Mouse (Mus musculus) C2C12 (cell line): Measurements from ENCODE around the gene Slc46a2. TPM values are rescaled to one million over a fixed set of nuclear protein-coding genes. Genes with fewer than 3 reads are reported as not detected.

Source experiments
- H3K27me3 ChIP-seq: one replicate; pipeline ENCODE4 v1.6.1; 2011; ENCODE audit not compliant: control insufficient read depth, insufficient read depth, insufficient read length
- H3K36me3 ChIP-seq: one replicate; pipeline ENCODE4 v1.6.1; 2011; ENCODE audit not compliant: control insufficient read depth, insufficient read depth
- H3K4me3 ChIP-seq: one replicate; pipeline ENCODE4 v1.5.1; 2011; ENCODE audit warnings: mild to moderate bottlenecking, control low read depth; ENCODE audit not compliant: poor library complexity, insufficient read depth, severe bottlenecking
- H3K79me2 ChIP-seq: one replicate; pipeline ENCODE4 v1.6.1; 2011; ENCODE audit not compliant: control insufficient read depth, insufficient read depth
- H3K79me3 ChIP-seq: one replicate; pipeline ENCODE4 v1.6.1; 2011; ENCODE audit warnings: low read depth, control low read depth
- H3ac ChIP-seq: one replicate; pipeline ENCODE3; 2011; ENCODE audit warnings: low read depth; ENCODE audit not compliant: control insufficient read depth, insufficient read length
- CEBPB ChIP-seq: IDR thresholded peaks from one replicate; pipeline ENCODE4 v1.6.1; 2011; ENCODE audit warnings: low read depth, mild to moderate bottlenecking, control low read depth, moderate library complexity
- CTCF ChIP-seq: IDR thresholded peaks from one replicate; pipeline ENCODE4 v1.5.1; 2011; ENCODE audit not compliant: control insufficient read depth, insufficient read depth, insufficient read length
- FOSL1 ChIP-seq: IDR thresholded peaks from one replicate; pipeline ENCODE4 v1.8.0; 2011; ENCODE audit warnings: mild to moderate bottlenecking, low read length; ENCODE audit not compliant: poor library complexity, insufficient read depth, severe bottlenecking
- MAX ChIP-seq: IDR thresholded peaks from one replicate; pipeline ENCODE4 v1.6.1; 2011; ENCODE audit warnings: mild to moderate bottlenecking, control low read depth
- MYOD1 ChIP-seq: IDR thresholded peaks from one replicate; pipeline ENCODE4 v1.6.1; 2011; ENCODE audit warnings: low read depth; ENCODE audit not compliant: control insufficient read depth, insufficient read length
- MYOG ChIP-seq: IDR thresholded peaks from one replicate; pipeline ENCODE4 v1.6.1; 2011; ENCODE audit not compliant: control insufficient read depth, insufficient read length; ENCODE audit errors: extremely low read depth
- USF1 ChIP-seq: IDR thresholded peaks from one replicate; pipeline ENCODE4 v1.6.1; 2011; ENCODE audit warnings: low read depth, mild to moderate bottlenecking, control low read depth, moderate library complexity
- polyA plus RNA-seq: library from polyadenylated mRNA; unstranded; fragments of >200 nt; fragmentation: generic; extraction: Trizol; gene quantifications from one replicate; pipeline ENCODE4 v1.2.1, GENCODE M21; 2012; ENCODE audit warnings: missing spikeins

Slc46a2 gene
- polyA plus RNA-seq, 1 experiment = not detected

DNA sequence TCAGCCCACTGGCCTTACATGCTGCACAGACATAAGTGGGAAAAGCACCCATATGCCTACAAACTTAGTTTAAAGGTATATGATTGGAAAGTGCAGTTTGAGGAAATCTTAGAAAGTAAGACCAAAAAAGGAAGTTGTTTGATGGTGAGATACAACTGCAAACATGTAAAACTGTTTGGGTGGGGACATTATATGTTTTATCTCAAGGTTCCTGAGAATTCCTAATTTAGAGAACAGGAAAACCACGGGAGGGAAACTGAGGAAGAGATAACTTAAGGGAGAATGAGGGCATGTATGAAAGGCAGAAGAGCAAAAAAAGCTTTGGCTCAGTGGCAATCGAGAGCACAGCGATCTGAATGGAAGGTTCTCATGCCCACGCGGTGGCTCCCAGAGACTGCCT lies 27.8 kb downstream of the Slc46a2 start:
- H3K27me3 ChIP-seq = no peaks in the 10 kb centered on the region
- TF ChIP-seq FOSL1 (no peak), MAX (no peak), MYOD1 (no peak), CTCF (no peak), CEBPB (no peak), USF1 (no peak), MYOG (no peak)
- H3K79me3 ChIP-seq = no peaks in the 10 kb centered on the region

GRCm38 (mm10) chr4:59886281-59886680 lies 28.6 kb downstream of the Slc46a2 start:
- Histone ChIP-seq H3K36me3 (no peaks in the 10 kb centered on the region), H3K79me2 (no peaks in the 10 kb centered on the region), H3K4me3 (no peak overlapping the region), H3K79me3 (no peaks in the 10 kb centered on the region), H3K27me3 (no peaks in the 10 kb centered on the region), H3ac (no peak overlapping the region)
- TF ChIP-seq MAX = no peak
- no peak for TF ChIP-seq MYOD1
- TF ChIP-seq CTCF = no peak
- no peak for TF ChIP-seq CEBPB

More for the DNA sequence above, 27.8 kb downstream of the Slc46a2 start:
- Histone ChIP-seq H3K79me2 (no peaks in the 10 kb centered on the region), H3ac (no peak overlapping the region), H3K36me3 (no peaks in the 10 kb centered on the region), H3K4me3 (no peak overlapping the region)

DNA sequence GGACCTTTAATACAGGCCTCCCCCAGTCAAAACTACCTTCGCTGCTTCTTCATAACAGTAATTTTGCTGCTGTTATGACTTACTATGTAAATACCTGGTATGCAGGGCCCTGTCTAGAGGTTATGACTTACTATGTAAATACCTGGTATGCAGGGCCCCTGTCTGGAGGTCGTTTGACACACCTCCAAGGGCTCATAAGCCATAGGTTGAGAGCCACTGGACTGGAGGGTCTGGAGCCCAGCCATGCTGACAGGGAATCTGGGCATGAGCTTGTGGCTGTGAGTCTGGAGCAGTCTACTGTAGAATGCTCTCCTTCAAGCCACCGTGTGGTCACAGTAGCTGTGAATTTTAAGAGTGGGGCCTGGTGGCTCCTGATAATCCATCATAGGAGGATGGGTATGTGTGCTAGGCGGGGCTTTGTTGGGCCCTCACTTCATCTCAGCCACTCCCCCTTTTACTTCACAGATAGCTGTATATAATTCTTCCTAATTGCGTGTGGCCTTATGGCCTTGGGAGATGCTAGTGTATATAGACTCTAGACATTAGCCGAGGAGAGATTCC lies 30.6 kb downstream of the Slc46a2 start:
- Histone ChIP-seq H3K4me3 (no peak overlapping the region), H3K79me3 (no peaks in the 10 kb centered on the region), H3K79me2 (no peaks in the 10 kb centered on the region), H3K36me3 (no peaks in the 10 kb centered on the region), H3ac (no peak overlapping the region), H3K27me3 (no peaks in the 10 kb centered on the region)
- TF ChIP-seq FOSL1 = no peak
- TF ChIP-seq CEBPB = no peak

DNA sequence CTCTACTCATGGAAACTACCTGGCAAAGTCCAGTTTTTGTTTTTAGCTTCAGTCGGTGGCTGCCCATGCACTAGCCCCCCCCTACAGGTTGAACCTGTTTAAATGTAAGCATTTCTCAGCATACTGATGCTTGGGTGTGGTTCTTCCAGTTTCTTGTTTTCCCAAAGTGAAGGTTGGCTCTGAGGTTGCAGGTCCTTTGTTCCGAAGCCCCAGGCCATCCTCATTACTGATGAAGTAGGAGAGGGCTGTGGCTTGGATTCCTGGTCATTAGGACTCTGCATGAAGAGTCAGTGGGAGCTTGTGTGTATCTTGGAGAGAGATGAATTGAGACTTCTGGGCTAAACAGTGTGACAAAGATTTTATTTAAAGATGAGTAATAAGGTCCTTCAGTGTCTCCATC lies 33.6 kb downstream of the Slc46a2 start:
- no peaks in the 10 kb centered on the region for H3K27me3 ChIP-seq
- no peak overlapping the region for H3K4me3 ChIP-seq
- TF ChIP-seq CTCF (no peak), MYOD1 (no peak), USF1 (no peak), FOSL1 (no peak), MAX (no peak), CEBPB (no peak), MYOG (no peak)
- no peaks in the 10 kb centered on the region for H3K36me3 ChIP-seq
- no peaks in the 10 kb centered on the region for H3K79me2 ChIP-seq
- no peaks in the 10 kb centered on the region for H3K79me3 ChIP-seq
- no peak overlapping the region for H3ac ChIP-seq

- H3K4me3 ChIP-seq = no peak overlapping the region
- TF ChIP-seq FOSL1 (no peak), USF1 (no peak)
- H3K79me3 ChIP-seq = no peaks in the 10 kb centered on the region
- H3K36me3 ChIP-seq = no peaks in the 10 kb centered on the region
- H3ac ChIP-seq = no peak overlapping the region
- H3K27me3 ChIP-seq = no peaks in the 10 kb centered on the region
- H3K79me2 ChIP-seq = no peaks in the 10 kb centered on the region
Observed at GRCm38 (mm10) chr4:59880725-59881124, 34.1 kb downstream of the Slc46a2 start.

DNA sequence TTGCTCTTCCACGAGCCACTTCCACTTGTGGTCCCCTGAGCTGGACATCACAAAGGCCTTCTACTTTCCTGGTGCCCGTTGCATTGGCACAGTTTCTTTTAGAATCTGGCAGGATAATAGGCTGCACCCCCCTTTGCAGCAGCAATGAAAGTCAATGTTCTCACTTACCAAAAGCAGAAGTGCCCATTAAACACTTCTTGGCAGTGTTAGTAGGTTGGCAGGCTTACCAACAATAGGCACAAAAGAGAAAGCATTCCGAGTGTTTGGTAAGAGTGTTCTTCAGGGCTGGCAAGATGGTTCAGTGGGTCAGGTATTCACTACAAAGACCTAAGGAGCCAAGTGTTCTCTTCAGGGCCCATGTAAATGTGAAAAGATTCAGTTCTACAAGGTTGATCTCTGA lies 35.4 kb downstream of the Slc46a2 start:
- no peak overlapping the region for H3ac ChIP-seq
- no peak overlapping the region for H3K4me3 ChIP-seq
- H3K79me3 ChIP-seq = no peaks in the 10 kb centered on the region
- TF ChIP-seq MYOG (no peak), MYOD1 (no peak), USF1 (no peak), MAX (no peak), CTCF (no peak), CEBPB (no peak), FOSL1 (no peak)
- H3K36me3 ChIP-seq = no peaks in the 10 kb centered on the region
- H3K27me3 ChIP-seq = no peaks in the 10 kb centered on the region
- H3K79me2 ChIP-seq = no peaks in the 10 kb centered on the region
